Mouse (Mus musculus): ENCODE measurements around the gene Gle1. TPM values are rescaled to one million over a fixed set of nuclear protein-coding genes. Genes with fewer than 3 reads are reported as not detected.
"Not testable (repeated sequence)": the region's sequence is repeated elsewhere in the genome, so short reads cannot be mapped to it uniquely, and the experiment has no call there.

The Gle1 gene
- 20.4 and 27.1 TPM in 2 replicates for polyA plus RNA-seq (2012; rRNA removed)

DNA sequence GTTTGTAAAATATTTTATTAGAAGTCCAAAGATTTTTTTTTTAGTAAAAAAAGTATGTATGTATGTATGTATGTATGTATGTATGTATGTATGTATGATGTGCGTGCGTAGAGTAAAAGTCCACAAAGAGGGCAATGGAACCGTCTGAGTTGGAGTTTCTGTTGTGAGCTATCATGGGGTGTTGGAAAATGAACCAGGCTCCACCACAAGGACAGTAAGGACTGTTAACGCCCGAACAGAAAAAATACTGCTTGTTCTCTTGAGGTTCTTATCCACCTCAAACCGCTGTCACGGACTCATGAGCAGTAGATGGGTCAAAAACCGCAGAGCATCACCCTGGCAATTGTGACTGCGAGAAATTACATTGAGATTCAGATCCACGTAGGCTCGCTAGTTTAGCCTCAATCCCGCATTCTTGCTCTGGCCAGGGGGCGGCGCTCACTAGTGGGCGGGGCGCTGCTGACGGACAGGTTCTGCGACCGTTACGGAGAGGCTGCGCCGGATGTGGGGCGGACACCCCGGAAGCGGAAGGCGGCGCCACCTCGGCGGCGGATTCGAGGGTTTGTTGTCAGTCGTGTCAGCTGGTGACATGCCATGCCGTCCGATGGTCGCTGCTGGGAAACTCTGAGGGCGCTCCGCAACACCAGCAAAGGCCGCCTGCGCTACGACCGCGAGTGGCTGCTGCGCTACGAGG lies at the start of gene Gle1:
Gle1 (plus strand) TSS at position 521 of the 694 bp plus-strand sequence.
- peak; percentile 62; the same call in 1 of the 2 replicates for TF ChIP-seq POLR2A (IDR thresholded peaks at IDR 0.05; ENCODE audit: borderline replicate concordance, extremely low read depth, low read depth, low read length)
- TF ChIP-seq CTCF (IDR thresholded peaks at IDR 0.05; ENCODE audit: insufficient read depth, low read length): peak; percentile 40; the same call in 1 of the 2 replicates
- Histone ChIP-seq H3K4me1 (ENCODE audit: control insufficient read depth, insufficient read depth, low read length) (peaks cover 5% of the 10 kb centered on the region; the same call in 1 of the 2 replicates), H3K4me3 (replicated peaks; ENCODE audit: extremely low read depth, low read depth, low read length) (peak within 1 kb of the TSS; percentile 93)
- DNase-seq: peak; percentile 97
- 3% methylated on average over 44 of the region's 44 CpGs for WGBS

DNA sequence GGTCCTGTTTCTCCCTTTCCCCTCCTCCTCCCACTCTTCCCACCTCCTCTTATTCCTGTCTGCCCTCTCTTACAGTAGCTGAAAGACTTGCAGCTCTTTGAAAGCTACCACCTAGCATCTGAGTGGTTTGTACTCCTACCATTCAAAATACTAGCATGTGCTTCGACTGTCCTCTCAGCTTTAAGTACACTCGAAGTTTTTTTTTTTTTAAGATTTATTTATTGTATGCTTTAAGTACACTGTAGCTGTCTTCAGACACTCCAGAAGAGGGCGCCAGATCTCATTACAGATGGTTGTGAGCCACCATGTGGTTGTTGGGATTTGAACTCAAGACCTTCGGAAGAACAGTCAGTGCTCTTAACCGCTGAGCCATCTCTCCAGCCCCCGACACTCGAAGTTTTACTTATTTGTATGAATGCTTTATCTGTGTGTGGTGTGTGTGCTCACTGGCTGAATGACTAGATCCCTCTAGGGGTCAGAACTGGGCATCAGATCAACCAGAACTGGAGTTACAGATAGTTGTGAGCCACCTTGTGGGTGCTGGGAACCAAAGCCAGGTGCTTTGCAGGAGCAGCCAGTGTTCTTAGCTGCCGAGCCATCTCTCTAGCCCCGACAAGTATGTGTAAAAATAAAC lies 48.5 kb upstream of the Gle1 start:
- DNase-seq; H3K4me3 ChIP-seq (replicated peaks; ENCODE audit: extremely low read depth, low read depth, low read length); H3K4me1 ChIP-seq (ENCODE audit: control insufficient read depth, insufficient read depth, low read length): not testable (repeated sequence)
- WGBS: 66% methylated on average over 9 of the region's 9 CpGs

DNA sequence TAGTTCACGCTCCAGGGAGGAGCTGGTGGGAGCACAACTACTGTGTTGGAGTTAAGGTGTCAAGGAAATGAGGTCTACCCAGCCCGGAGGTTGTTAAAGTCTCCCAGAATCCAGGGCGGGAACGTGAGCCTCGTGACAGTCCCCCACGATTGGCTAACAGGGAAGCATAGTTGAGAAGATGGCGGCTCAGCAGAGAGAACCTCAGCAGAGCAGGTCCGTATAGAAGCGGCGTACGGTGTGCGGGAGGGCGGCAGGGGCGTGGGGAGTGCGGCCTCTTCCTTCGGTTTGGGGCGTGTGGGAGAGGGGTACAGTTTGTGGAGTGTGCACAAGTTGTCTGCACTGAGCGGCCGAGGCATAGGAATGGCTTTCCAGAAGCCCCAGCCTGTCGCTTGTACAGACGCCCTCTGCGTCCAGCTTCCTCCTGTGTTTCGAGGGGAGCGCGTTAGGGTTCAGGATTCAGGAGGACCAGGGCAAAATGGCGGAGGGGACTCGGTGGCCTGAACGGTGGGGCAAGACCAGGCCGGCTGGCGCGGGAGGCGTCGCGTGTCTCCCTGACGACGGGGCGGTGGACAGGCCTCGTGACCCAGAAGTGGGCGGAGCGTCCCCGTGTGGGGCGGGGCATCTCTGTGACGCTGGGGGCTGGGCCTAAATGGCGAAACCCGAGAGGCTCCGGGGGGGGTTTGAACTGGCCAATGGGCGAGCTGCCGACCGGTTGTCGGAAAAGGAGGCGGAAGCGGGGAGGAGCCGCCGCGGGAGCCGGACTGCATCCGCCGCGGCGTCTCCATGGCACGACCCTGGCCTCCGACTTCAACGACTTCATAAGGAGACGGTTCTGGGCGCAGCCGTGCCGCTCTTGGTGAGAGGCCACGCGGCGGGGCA lies 45.9 kb upstream of the Gle1 start, which contains the start of gene Odf2:
Odf2 (plus strand) TSS at position 156 of the 879 bp plus-strand sequence.
- under 1% methylated on average over 70 of the region's 70 CpGs for WGBS
- peak within 1 kb of the TSS; percentile 91 for H3K4me3 ChIP-seq (replicated peaks; ENCODE audit: extremely low read depth, low read depth, low read length)
- peak; percentile 100 for DNase-seq
- H3K4me1 ChIP-seq (ENCODE audit: control insufficient read depth, insufficient read depth, low read length): no peaks in the 10 kb centered on the region
- TF ChIP-seq CTCF (IDR thresholded peaks at IDR 0.05; ENCODE audit: insufficient read depth, low read length) (no peak), POLR2A (IDR thresholded peaks at IDR 0.05; ENCODE audit: borderline replicate concordance, extremely low read depth, low read depth, low read length) (peak; percentile 59; the same call in 1 of the 2 replicates)

DNA sequence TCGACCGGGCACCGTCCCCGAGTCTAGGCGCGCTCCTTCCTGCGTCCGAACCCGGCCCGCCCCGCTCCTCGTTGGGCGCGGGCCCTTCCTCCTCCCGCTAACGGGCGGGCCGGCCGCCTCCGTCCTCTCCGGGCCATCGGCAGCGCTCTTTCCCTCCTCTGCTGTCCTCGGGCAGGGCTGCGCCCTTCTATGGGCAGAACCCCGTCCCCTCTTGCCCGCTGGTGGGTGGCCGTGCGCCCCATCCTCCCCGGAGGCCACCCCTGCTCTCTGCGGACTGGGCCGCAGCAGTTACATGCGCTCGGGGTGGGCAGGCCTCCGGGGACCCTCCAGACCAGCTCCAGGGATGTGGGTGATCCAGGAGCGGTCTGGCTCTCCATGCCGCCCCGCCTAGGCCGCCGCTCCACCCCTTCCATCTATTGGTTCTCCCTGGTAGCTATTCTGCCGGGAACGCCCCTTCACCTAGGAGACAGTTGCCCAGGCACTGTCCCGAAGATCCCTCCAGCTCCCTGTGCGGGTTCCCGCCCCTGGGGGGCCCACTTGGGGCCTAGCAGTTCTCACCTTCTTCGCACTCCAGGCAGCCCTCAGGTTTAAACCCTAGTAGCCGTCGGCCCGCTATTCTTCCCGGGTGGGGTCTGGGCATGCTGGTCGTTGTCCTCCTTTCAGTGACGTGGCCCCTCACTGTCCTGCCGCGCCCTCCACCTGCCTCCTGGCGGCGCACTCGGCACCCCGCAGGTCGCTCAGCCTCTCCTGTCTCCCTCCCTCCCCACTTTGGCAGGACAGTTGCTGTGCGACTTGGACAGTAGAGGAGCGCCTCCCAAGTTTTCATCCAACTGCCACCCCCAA lies 45.0 kb upstream of the Gle1 start:
- H3K4me3 ChIP-seq (replicated peaks; ENCODE audit: extremely low read depth, low read depth, low read length): peak overlapping the region; percentile 91
- peak; percentile 75 for DNase-seq
- WGBS: 1% methylated on average over 59 of the region's 61 CpGs
- TF ChIP-seq POLR2A (IDR thresholded peaks at IDR 0.05; ENCODE audit: borderline replicate concordance, extremely low read depth, low read depth, low read length) (no peak), CTCF (IDR thresholded peaks at IDR 0.05; ENCODE audit: insufficient read depth, low read length) (no peak)
- no peaks in the 10 kb centered on the region for H3K4me1 ChIP-seq (ENCODE audit: control insufficient read depth, insufficient read depth, low read length)

DNA sequence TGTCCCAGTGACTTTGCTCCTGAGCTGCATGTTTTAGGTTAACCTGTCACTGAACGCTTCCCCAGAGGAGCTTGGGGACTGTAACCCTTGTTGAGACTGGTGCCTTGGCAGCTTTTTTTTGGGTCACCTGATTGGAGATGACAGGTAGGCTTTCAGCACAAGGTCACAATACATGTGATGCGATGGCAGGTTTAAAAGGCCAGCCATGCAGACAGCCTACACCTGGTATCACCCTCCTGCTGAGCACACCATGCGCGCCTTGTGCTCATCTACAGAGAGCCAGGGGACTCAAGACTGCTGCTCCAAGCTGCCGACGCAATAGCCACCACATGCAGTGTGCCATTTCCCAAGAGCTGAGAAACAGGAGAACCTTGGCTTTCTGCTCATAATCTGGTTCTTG lies 43.5 kb upstream of the Gle1 start:
- DNase-seq: no peak
- TF ChIP-seq POLR2A (IDR thresholded peaks at IDR 0.05; ENCODE audit: borderline replicate concordance, extremely low read depth, low read depth, low read length) (no peak), CTCF (IDR thresholded peaks at IDR 0.05; ENCODE audit: insufficient read depth, low read length) (no peak)
- H3K4me1 ChIP-seq (ENCODE audit: control insufficient read depth, insufficient read depth, low read length): no peaks in the 10 kb centered on the region
- WGBS: 94% methylated on average over 6 of the region's 6 CpGs
- H3K4me3 ChIP-seq (replicated peaks; ENCODE audit: extremely low read depth, low read depth, low read length): no peak overlapping the region

DNA sequence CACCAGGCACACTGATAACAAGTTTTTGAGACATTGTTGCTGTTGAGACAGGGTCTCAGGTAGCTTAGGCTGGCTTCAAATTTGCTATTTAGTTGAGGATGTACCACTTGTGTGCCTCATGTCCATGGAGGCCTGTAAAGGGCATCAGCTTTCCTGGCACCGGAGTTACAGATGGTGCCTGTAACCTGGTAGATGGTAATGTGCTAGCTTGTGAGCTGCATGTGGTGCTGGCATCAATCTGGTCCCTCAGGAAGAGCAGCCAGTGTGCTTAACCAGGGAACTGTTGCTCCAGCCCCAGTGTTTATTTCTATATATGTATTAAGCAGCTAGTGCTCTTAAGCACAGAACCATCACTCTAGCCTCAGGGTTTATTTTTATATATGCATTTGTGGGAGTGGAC lies 39.2 kb upstream of the Gle1 start:
- DNase-seq: no peak

GRCm38 (mm10) chr2:29897366-29897765 lies 37.9 kb upstream of the Gle1 start:
- Histone ChIP-seq H3K4me3 (replicated peaks; ENCODE audit: extremely low read depth, low read depth, low read length) (no peak overlapping the region), H3K4me1 (ENCODE audit: control insufficient read depth, insufficient read depth, low read length) (no peaks in the 10 kb centered on the region)
- WGBS: 58% methylated on average over 2 of the region's 2 CpGs
- TF ChIP-seq CTCF (IDR thresholded peaks at IDR 0.05; ENCODE audit: insufficient read depth, low read length) (no peak), POLR2A (IDR thresholded peaks at IDR 0.05; ENCODE audit: borderline replicate concordance, extremely low read depth, low read depth, low read length) (no peak)
- DNase-seq: no peak

More for the DNA sequence above, 39.2 kb upstream of the Gle1 start:
- TF ChIP-seq CTCF (IDR thresholded peaks at IDR 0.05; ENCODE audit: insufficient read depth, low read length) (no peak), POLR2A (IDR thresholded peaks at IDR 0.05; ENCODE audit: borderline replicate concordance, extremely low read depth, low read depth, low read length) (no peak)
- H3K4me3 ChIP-seq (replicated peaks; ENCODE audit: extremely low read depth, low read depth, low read length): no peak overlapping the region
- WGBS: 97% methylated on average over 1 of the region's 1 CpGs
- H3K4me1 ChIP-seq (ENCODE audit: control insufficient read depth, insufficient read depth, low read length): no peaks in the 10 kb centered on the region

GRCm38 (mm10) chr2:29898081-29898480 lies 37.1 kb upstream of the Gle1 start:
- Histone ChIP-seq H3K4me1 (ENCODE audit: control insufficient read depth, insufficient read depth, low read length) (no peaks in the 10 kb centered on the region), H3K4me3 (replicated peaks; ENCODE audit: extremely low read depth, low read depth, low read length) (no peak overlapping the region)
- 82% methylated on average over 1 of the region's 1 CpGs for WGBS
- TF ChIP-seq CTCF (IDR thresholded peaks at IDR 0.05; ENCODE audit: insufficient read depth, low read length) (no peak), POLR2A (IDR thresholded peaks at IDR 0.05; ENCODE audit: borderline replicate concordance, extremely low read depth, low read depth, low read length) (no peak)
- DNase-seq: no peak
